Mouse (Mus musculus): ENCODE measurements around the gene Shoc2. TPM values are rescaled to one million over a fixed set of nuclear protein-coding genes. Genes with fewer than 3 reads are reported as not detected.
"Not testable (repeated sequence)": the region's sequence is repeated elsewhere in the genome, so short reads cannot be mapped to it uniquely, and the experiment has no call there.

Shoc2 gene
- polyA plus RNA-seq, 1 experiment from 2014 or later, result 48.6 TPM

DNA sequence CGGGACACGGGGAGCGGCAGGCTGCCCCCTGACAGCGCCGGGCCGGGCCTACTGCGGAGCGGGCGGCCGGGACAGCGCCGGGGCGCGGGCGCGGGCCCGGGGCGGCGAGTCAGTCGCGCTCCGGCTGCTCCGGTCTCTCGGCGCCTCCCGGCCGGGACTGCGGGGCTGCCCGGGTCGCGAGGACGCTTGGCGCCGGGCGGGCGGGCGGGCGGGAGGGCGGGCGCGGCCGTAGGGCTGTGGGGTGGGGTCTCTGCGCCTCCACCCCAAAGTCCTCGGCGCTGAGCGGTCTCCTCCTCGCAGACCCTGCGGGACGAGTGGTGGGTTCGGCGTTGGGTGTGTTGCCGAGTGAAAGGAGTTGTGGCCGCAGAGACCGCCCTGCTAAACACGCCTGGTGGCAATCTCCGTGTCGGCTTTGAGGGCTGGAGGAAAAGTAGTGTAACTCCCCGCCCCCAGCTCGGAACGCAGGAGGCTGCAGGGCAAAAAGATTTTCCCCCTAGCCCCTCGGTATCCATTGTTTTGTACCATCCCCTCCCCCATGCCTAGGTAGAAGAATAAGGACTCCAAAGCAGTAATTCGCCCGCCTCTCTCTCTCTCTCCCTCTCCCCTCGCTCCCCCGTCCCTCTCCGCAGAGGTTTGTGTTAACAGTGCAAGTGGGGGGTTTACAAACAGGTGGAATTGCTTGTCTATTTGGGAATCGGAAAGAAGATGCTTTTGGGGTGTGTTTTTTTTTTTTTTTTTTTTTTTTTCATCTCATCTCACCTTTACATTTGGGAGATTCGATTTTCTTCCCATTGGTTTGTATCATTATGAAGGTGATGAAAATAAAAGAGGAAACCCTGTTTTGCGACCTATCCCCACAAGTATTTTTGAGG lies 1.3 kb downstream of the Shoc2 start:
- H3K4me2 ChIP-seq, result peak overlapping the region; percentile 80
- ATAC-seq (replicated peaks; ENCODE audit: low FRiP score), result no peak; the same call in 1 of the 2 replicates
- WGBS, result 1% methylated on average over 37 of the region's 69 CpGs
- H3K4me1 ChIP-seq (replicated peaks; ENCODE audit: control insufficient read depth, insufficient read depth, low read length), result peaks cover 19% of the 10 kb centered on the region
- H3K4me3 ChIP-seq (ENCODE audit: low read depth, low read length), result peak overlapping the region; percentile 98
- H3K27ac ChIP-seq (ENCODE audit: low read depth, low read length), result peak overlapping the region; percentile 96
- peak; percentile 73 for DNase-seq (ENCODE audit: low spot score)
- H3K36me3 ChIP-seq (ENCODE audit: control insufficient read depth, insufficient read depth, low read length), result no peaks in the 10 kb centered on the region
- peak overlapping the region; percentile 92 for H3K9ac ChIP-seq (ENCODE audit: low read depth, low read length)
- no peaks in the 10 kb centered on the region for H3K27me3 ChIP-seq (replicated peaks; ENCODE audit: control insufficient read depth, insufficient read depth, low read length)
- no peaks in the 10 kb centered on the region for H3K9me3 ChIP-seq (ENCODE audit: control insufficient read depth, low read length)

DNA sequence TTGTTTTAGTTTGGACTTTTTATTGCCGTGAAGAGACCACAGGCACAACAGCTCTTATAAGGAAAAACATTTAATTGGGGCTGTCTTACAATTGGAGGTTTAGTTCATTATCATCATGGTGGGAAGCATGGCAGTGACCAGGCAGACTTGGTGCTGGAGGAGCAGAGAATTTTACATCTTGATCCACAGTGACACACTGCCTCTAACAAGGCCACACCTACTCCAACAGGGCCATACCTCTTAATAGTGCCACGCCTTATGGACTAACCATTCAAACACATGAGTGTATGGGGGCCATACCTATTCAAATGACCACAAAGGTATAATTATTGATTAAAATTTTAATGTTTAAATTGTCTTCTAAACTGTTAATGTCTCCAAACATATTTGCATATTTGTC lies 13.4 kb downstream of the Shoc2 start:
- H3K4me1 ChIP-seq (replicated peaks; ENCODE audit: control insufficient read depth, insufficient read depth, low read length), result peaks cover 7% of the 10 kb centered on the region; the same call in 1 of the 2 replicates
- H3K4me2 ChIP-seq, result no peak overlapping the region
- H3K36me3 ChIP-seq (ENCODE audit: control insufficient read depth, insufficient read depth, low read length), result no peaks in the 10 kb centered on the region
- no peak overlapping the region for H3K9ac ChIP-seq (ENCODE audit: low read depth, low read length)
- H3K27ac ChIP-seq (ENCODE audit: low read depth, low read length), result no peak overlapping the region
- DNase-seq (ENCODE audit: low spot score) (no peak), ATAC-seq (replicated peaks; ENCODE audit: low FRiP score) (peak; percentile 69; the same call in 1 of the 2 replicates)
- no peak overlapping the region for H3K4me3 ChIP-seq (ENCODE audit: low read depth, low read length)
- no peaks in the 10 kb centered on the region for H3K9me3 ChIP-seq (ENCODE audit: control insufficient read depth, low read length)
- 87% methylated on average over 2 of the region's 2 CpGs for WGBS
- H3K27me3 ChIP-seq (replicated peaks; ENCODE audit: control insufficient read depth, insufficient read depth, low read length), result no peaks in the 10 kb centered on the region

DNA sequence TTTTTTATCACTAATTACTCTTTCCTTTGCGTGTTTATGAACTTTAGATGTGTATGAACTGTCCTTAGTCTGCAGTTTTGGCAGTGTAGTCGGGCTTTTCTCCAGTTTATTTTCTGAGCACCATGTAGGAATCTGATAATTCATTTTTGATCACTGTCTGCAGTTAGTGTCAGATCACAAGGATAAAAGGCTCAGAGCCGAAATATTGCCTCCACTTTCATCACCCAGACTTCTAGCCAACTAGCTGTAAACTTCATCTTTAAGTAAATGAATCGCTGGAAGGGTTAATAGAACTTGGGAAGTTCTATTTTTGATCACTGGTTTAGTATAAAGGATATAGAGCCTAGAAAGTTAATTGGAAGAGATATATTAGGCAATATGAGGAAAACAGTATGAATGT lies 18.4 kb downstream of the Shoc2 start:
- no peaks in the 10 kb centered on the region for H3K36me3 ChIP-seq (ENCODE audit: control insufficient read depth, insufficient read depth, low read length)
- H3K9ac ChIP-seq (ENCODE audit: low read depth, low read length), result no peak overlapping the region
- no peaks in the 10 kb centered on the region for H3K9me3 ChIP-seq (ENCODE audit: control insufficient read depth, low read length)
- WGBS, result 85% methylated on average over 4 of the region's 4 CpGs
- no peak for ATAC-seq (replicated peaks; ENCODE audit: low FRiP score)
- no peaks in the 10 kb centered on the region for H3K27me3 ChIP-seq (replicated peaks; ENCODE audit: control insufficient read depth, insufficient read depth, low read length)
- no peak overlapping the region for H3K4me2 ChIP-seq
- H3K27ac ChIP-seq (ENCODE audit: low read depth, low read length), result no peak overlapping the region
- H3K4me3 ChIP-seq (ENCODE audit: low read depth, low read length), result no peak overlapping the region
- H3K4me1 ChIP-seq (replicated peaks; ENCODE audit: control insufficient read depth, insufficient read depth, low read length), result 0 out of 2 replicates have a peak, but pooled peaks cover under 1% of the 10 kb centered on the region
- DNase-seq (ENCODE audit: low spot score), result no peak

DNA sequence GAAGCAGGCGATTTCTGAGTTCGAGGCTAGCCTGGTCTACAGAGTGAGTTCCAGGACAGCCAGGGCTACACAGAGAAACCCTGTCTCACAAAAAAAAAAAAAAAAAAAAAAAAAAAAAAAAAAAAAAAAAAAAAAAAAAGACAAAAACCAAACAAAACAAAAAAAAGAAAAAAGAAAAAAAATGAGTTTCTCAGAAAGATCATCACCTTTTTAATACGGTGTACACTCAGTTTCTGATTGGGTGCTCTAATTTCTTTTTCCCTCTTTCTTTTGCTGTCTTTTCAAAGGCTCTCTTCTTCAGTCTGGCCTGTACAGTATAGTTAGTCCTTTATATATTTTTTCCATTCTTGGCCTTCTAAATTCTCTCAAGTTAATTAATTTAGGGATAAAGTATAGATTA lies 20.2 kb downstream of the Shoc2 start:
- WGBS, result 91% methylated on average over 3 of the region's 3 CpGs
- not testable (repeated sequence) for H3K9ac ChIP-seq (ENCODE audit: low read depth, low read length); H3K27me3 ChIP-seq (replicated peaks; ENCODE audit: control insufficient read depth, insufficient read depth, low read length); DNase-seq (ENCODE audit: low spot score); H3K4me3 ChIP-seq (ENCODE audit: low read depth, low read length); H3K4me1 ChIP-seq (replicated peaks; ENCODE audit: control insufficient read depth, insufficient read depth, low read length); H3K9me3 ChIP-seq (ENCODE audit: control insufficient read depth, low read length); H3K36me3 ChIP-seq (ENCODE audit: control insufficient read depth, insufficient read depth, low read length); ATAC-seq (replicated peaks; ENCODE audit: low FRiP score); H3K4me2 ChIP-seq
- H3K27ac ChIP-seq (ENCODE audit: low read depth, low read length), result peak overlapping the region; percentile 93; the same call in 1 of the 2 replicates

DNA sequence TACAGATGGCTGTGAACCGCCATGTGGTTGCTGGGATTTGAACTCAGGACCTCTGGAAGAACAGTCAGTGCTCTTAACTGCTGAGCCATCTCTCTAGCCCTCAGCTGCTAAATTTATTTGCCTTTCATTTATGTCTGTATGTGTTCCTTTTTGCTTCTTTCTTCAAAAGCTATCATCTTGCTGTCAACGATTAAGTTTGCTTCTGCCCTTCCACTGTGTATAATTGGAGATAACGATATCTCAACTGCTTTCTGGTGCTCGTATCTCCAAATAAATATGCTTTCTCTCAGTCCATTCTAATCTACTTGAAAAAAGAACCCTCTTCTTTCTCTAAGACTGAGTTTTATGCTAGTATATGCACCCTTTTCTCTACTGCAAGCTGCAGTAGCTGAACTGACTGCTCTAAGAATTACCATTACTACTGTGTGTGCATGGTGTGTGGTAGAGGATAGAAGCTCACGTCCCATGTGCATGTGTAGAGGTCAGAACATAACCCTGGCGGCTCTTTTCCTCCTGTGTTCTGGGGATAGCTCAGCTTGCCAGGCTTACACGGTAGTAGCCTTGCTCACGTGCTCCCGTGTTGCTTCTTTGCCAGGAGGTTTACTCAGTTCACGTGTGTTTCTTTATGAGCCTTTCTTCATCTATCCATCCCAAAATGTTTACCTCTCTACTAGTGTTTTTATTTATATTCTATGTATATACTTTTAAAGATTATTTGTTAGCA lies 21.0 kb downstream of the Shoc2 start:
- DNase-seq (ENCODE audit: low spot score), result no peak
- Histone ChIP-seq H3K36me3 (ENCODE audit: control insufficient read depth, insufficient read depth, low read length) (no peaks in the 10 kb centered on the region), H3K4me1 (replicated peaks; ENCODE audit: control insufficient read depth, insufficient read depth, low read length) (no peaks in the 10 kb centered on the region), H3K4me3 (ENCODE audit: low read depth, low read length) (no peak overlapping the region), H3K9me3 (ENCODE audit: control insufficient read depth, low read length) (no peaks in the 10 kb centered on the region), H3K9ac (ENCODE audit: low read depth, low read length) (peak overlapping the region; percentile 45), H3K27ac (ENCODE audit: low read depth, low read length) (peak overlapping the region; percentile 93), H3K4me2 (peak overlapping the region; percentile 50), H3K27me3 (replicated peaks; ENCODE audit: control insufficient read depth, insufficient read depth, low read length) (no peaks in the 10 kb centered on the region)
- peak; percentile 87 for ATAC-seq (replicated peaks; ENCODE audit: low FRiP score)
- WGBS, result 57% methylated on average over 10 of the region's 10 CpGs

DNA sequence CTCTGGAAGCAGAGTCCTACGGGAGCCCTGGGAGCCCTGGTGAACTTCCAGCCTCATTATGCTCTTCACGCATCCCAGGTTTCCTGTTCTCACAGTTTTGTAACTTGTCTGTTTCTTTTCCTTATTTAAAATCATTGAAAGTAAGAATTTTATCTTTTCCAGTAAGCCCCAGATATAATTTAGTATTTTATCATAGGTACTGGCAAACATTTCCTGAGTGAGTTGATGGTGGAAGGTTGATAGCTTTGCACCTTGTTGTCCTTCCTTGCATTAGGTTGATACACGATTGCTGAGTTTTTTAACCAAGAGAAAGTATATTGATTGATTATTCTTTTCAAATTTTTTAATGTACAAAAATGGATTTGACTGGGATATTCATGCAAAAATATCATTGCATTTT lies 25.1 kb downstream of the Shoc2 start:
- WGBS, result 77% methylated on average over 3 of the region's 3 CpGs
- H3K36me3 ChIP-seq (ENCODE audit: control insufficient read depth, insufficient read depth, low read length), result no peaks in the 10 kb centered on the region
- 0 out of 2 replicates have a peak, but pooled peaks cover 6% of the 10 kb centered on the region for H3K4me1 ChIP-seq (replicated peaks; ENCODE audit: control insufficient read depth, insufficient read depth, low read length)

DNA sequence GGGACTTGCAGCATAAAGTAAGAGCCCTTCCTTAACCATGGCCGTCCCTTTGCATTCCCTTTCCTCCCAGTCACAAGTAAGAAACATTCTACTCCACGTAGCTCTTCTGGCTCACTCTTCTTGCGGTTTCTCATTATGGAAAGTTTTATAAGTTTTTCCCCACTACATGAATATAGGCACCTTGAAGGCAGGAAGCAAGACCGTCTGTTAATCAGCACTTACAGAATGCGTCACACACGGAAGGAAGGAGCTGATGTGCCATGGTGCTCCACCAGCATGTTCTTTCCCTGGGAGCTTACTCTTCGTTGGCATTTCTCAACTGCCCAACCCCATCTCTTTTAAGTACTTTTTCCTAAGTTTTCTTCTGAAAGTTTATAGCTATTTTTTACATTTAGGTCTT lies 27.8 kb downstream of the Shoc2 start:
- 45% methylated on average over 7 of the region's 7 CpGs for WGBS
- no peaks in the 10 kb centered on the region for H3K27me3 ChIP-seq (replicated peaks; ENCODE audit: control insufficient read depth, insufficient read depth, low read length)
- DNase-seq (ENCODE audit: low spot score), result no peak
- no peaks in the 10 kb centered on the region; the same call in 1 of the 2 replicates for H3K36me3 ChIP-seq (ENCODE audit: control insufficient read depth, insufficient read depth, low read length)
- H3K4me1 ChIP-seq (replicated peaks; ENCODE audit: control insufficient read depth, insufficient read depth, low read length), result 0 out of 2 replicates have a peak, but pooled peaks cover 6% of the 10 kb centered on the region
- H3K4me3 ChIP-seq (ENCODE audit: low read depth, low read length), result no peak overlapping the region
- no peak overlapping the region; the same call in 1 of the 2 replicates for H3K27ac ChIP-seq (ENCODE audit: low read depth, low read length)
- no peak overlapping the region for H3K9ac ChIP-seq (ENCODE audit: low read depth, low read length)
- no peaks in the 10 kb centered on the region for H3K9me3 ChIP-seq (ENCODE audit: control insufficient read depth, low read length)
- peak; percentile 62; the same call in 1 of the 2 replicates for ATAC-seq (replicated peaks; ENCODE audit: low FRiP score)
- H3K4me2 ChIP-seq, result peak overlapping the region; percentile 12; the same call in 1 of the 2 replicates

More for the DNA sequence above, 25.1 kb downstream of the Shoc2 start:
- Histone ChIP-seq H3K27ac (ENCODE audit: low read depth, low read length) (no peak overlapping the region), H3K27me3 (replicated peaks; ENCODE audit: control insufficient read depth, insufficient read depth, low read length) (no peaks in the 10 kb centered on the region), H3K4me2 (no peak overlapping the region), H3K4me3 (ENCODE audit: low read depth, low read length) (no peak overlapping the region), H3K9me3 (ENCODE audit: control insufficient read depth, low read length) (no peaks in the 10 kb centered on the region), H3K9ac (ENCODE audit: low read depth, low read length) (no peak overlapping the region)
- no peak for ATAC-seq (replicated peaks; ENCODE audit: low FRiP score)
- DNase-seq (ENCODE audit: low spot score), result no peak

DNA sequence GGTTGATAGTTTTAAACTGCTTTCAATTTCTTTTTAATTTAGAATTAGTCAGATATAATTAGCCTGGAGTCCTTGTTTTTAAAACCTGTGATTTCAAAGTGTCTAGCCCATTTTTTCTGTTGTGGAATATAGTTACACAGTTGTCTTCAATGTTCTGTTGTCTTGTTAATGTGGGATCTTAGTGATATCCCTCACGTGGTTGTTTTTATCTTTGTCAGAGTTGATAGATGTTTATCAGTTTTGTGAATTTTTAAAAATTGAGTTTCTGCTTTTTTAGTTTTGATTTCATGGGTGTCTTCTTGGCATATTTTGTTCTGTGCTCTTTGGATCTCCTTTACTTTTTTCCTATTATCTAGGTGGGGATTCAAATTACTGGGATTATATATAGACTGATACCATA lies 29.6 kb downstream of the Shoc2 start:
- no peak overlapping the region for H3K4me2 ChIP-seq
- no peak overlapping the region for H3K4me3 ChIP-seq (ENCODE audit: low read depth, low read length)
- no peaks in the 10 kb centered on the region for H3K9me3 ChIP-seq (ENCODE audit: control insufficient read depth, low read length)
- no peaks in the 10 kb centered on the region for H3K27me3 ChIP-seq (replicated peaks; ENCODE audit: control insufficient read depth, insufficient read depth, low read length)
- 0 out of 2 replicates have a peak, but pooled peaks cover 6% of the 10 kb centered on the region for H3K4me1 ChIP-seq (replicated peaks; ENCODE audit: control insufficient read depth, insufficient read depth, low read length)
- H3K27ac ChIP-seq (ENCODE audit: low read depth, low read length), result no peak overlapping the region
- no peak for DNase-seq (ENCODE audit: low spot score)
- H3K36me3 ChIP-seq (ENCODE audit: control insufficient read depth, insufficient read depth, low read length), result no peaks in the 10 kb centered on the region; the same call in 1 of the 2 replicates
- no peak for ATAC-seq (replicated peaks; ENCODE audit: low FRiP score)
- WGBS, result 66% methylated on average over 1 of the region's 1 CpGs
- no peak overlapping the region for H3K9ac ChIP-seq (ENCODE audit: low read depth, low read length)

All from liver, embryonic 11.5 days (tissue).